Mouse (Mus musculus) testis, postnatal 14 days (tissue): ENCODE results near the gene Pparg.

Experiments used
- DNase-seq: peaks from one replicate; pipeline ENCODE4 v3.0.0; 2021; ENCODE audit warnings: low spot score

Gene Pparg

GRCm38 (mm10) chr6:115464661-115465060 lies 103.9 kb downstream of the Pparg start:
- DNase-seq = no peak

DNA sequence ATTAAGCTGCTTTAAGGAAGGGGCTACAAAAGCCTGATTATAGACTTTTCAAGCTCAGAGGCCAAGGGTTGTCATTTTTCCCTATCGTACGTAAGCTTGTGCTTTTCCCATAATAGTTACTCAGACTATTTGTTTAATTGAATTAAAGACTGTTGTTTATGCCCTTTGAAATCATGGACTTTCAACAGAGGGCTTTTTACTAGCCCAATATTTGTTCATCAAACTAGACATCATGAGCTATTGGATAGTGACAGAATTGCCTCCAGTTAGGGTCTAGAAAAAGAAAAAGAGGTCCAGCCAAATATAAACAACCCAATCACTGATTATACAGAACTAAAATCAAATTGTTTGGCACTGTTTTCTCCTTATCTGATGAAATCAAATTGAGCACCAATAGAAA lies 104.7 kb downstream of the Pparg start:
- no peak for DNase-seq

GRCm38 (mm10) chr6:115465876-115466275 lies 105.1 kb downstream of the Pparg start:
- DNase-seq = no peak

GRCm38 (mm10) chr6:115466601-115467000 lies 105.8 kb downstream of the Pparg start:
- DNase-seq = no peak

DNA sequence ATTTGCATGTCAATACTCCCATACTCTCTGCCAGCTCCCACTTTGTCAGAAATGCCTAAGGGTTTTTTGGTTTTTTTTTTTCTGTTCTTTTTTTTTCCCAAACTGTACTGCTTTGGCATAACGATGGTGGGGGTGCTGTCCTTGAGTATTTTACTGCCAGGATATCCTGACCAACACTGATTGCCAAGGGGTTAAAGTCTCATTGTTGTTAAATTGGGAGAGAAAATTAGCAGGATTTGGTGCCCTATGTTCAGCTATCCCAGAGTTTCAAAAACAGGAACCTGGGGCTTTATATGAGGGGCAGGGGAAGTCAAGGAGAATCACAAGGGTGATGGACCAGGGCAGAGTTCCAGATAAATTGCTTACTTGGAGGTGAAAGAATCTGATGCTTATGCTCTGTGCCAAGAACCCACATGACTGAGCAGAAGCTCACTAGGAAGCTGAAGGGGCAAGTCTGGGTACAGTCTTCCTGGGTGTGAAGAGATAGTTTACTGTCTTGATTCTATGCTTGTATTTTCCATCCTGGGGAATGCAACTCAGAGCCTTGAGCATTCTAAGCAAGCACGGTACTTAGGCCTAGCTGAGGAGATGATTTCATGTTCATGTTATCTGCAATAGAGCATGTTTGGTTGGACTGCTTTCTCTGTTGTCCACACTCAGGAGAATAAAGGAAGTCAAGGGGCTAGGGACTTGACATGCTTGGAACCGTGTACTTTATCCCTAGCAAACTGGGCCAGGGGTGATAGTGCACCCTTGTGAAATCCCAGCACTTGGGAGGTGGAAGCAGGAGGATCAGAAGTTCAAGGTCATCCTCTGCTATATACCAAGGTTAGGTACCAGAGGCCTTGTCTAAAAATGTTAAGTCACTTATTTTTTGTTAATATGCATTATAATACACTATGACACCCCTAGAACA lies 109.2 kb downstream of the Pparg start:
- DNase-seq = no peak

DNA sequence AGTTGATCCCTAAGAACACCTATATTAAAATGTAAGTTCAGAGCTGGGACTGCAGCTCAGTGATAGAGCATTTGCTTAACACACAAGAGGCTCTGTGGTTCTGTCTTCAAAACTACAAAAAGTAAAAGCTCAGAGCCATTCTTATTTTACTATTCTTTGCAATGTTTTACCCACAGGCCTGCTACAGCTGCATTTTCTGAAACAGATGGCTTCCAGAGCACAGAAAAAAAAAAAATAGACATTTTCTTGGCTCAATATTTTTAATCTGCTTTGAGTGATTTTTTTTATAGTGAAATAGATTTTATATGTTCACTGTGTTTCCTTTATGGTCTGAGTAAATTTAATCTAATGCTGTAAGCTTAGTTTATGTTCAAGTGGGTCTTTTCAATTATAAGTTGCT lies 111.2 kb downstream of the Pparg start:
- DNase-seq = no peak

DNA sequence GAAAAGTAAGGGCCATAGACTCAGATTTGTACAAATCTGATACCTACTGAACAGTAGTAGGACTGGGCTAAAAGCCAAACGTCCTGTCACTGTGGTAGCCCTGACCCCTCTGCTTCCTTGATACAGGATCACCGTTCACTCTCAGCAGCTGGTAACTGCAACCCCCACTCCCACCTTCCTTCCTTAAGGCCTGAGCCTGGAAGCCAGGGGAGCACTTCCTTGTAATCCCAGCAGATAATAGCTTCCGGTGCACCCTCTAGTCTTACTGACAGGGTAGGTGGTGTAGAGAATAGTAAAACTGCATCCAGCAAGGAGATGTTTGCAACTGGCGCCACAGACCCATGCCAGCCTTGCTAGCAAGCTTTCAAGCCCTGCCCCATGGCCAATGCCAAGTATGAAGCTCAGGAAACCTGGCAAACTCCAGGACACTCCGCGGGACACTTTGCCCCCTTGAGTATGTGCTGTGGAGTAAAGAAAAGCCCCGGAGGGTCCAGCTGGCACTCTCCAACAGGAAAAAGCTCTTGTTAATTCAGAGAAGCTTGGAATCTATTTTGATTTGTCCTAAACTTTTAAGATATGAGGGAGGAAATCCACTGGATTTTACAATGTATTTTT lies 116.4 kb downstream of the Pparg start:
- no peak for DNase-seq

DNA sequence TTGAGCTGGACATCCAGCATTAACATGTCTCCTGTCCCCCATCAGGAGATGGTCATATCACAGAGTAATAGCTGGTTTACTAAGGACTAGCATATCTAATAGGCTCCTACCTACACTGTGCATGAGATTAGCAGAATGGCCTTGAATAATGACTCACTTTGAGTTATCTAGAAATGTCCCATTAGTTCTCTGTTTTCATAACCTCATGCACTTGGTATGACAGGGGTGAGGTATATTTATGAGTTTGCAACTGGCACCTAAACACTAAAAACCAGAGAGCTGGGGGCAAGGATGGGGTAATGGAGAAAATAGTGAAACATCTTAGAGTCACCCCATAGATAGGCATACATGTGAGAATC lies 119.2 kb downstream of the Pparg start:
- DNase-seq = no peak

DNA sequence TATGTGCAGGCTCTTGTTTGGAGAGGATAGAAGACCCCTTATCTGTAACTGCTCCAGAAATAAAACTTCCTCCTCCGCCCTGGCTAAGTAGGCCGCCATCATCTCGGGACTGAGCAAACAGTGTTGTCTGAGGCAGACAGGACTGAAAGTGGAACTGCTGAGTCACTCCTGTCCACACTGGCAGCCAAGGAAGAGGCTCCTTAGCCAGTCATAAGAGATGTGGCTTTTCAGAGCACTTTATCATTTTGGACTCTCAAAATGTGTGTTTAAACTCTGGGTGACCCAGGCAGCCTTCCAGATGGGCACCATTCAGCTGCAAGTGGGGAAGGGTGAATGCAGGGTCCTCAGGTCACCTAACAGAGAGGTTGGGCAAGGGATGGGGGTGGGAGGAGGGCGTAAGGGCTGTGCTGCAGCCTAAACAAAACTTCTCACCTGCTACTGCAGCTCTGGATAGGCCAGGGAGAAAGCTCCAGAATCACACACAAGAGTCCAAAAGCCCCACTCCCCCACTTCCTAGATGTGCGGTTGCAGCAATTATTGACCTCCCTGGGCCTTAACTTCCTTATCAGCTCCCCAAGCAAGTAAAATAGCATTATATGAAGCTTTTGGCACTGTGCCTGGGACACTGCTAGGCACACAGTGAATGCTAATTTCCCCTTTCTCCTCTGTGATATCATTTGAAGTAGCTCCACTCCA lies 119.7 kb downstream of the Pparg start:
- no peak for DNase-seq

DNA sequence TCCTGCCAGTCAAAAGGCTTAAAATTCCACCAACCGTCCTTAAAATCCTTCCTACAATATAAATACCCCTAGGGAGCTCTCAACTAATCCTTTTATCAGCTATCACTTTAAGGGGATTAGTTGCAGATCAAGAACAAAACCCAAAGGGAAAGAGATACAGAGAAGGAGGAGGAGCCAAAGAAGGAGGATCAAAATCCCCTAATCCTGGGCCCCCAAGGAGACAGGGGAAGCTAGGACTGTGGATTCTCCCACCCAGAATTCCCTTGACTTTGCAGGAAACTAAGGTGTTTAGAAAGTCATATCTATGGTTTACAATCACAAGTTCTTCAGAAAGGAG lies 120.2 kb downstream of the Pparg start:
- no peak for DNase-seq

- no peak for DNase-seq
These were observed 120.9 kb downstream of the Pparg start for GRCm38 (mm10) chr6:115481603-115482002.

- no peak for DNase-seq
These were observed 124.9 kb downstream of the Pparg start for GRCm38 (mm10) chr6:115485635-115486034.

DNA sequence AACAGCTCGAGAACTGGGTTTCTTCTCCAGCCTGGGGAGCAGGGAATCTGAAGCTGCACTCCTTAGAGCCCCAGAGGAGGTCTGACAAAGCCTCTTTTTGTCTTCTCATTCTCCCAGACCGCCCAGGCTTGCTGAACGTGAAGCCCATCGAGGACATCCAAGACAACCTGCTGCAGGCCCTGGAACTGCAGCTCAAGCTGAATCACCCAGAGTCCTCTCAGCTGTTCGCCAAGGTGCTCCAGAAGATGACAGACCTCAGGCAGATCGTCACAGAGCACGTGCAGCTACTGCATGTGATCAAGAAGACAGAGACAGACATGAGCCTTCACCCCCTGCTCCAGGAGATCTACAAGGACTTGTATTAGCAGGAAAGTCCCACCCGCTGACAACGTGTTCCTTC lies 129.1 kb downstream of the Pparg start:
- DNase-seq = no peak

GRCm38 (mm10) chr6:115492952-115493613 lies 132.3 kb downstream of the Pparg start:
- DNase-seq = no peak

DNA sequence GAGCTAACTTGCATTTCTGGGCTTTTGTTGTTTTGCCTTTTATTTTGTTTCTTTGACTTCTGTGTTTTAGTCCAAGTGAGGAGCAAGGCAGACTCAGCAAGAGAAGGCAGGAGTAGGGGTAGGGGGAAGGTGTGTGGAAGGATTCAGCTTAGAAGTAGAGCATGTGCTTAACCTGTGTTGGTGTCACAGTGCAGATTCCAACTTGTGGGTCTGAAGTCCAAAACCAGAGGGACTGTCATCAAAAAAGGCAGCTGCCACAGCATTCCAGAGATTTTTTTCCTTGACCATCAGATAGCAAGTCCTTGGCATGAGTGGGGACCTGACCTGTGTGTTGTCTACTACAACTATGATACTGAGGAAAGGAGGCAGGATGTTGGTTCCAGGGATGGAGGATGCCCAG lies 133.1 kb downstream of the Pparg start:
- no peak for DNase-seq

DNA sequence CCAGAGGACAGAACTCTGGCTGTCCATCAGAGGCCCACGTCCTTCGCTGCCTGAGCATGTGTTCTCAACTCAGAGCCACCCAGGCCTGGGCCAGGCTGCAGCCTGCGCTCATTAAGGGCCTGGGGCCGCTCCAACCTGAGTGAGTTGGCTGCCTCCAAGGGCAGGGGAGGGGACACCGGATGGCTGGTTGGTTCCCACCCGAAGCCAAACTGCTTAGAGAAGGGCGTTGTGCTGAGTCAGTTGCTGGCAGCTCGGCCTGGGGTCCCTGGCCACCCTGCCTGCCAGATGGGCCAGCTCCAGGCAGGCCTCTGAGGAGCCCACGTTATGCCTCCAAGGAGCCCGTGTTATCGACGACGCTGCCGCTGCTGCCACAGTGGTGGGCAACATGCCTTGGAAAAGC lies 138.8 kb downstream of the Pparg start:
- peak; percentile 54 for DNase-seq

DNA sequence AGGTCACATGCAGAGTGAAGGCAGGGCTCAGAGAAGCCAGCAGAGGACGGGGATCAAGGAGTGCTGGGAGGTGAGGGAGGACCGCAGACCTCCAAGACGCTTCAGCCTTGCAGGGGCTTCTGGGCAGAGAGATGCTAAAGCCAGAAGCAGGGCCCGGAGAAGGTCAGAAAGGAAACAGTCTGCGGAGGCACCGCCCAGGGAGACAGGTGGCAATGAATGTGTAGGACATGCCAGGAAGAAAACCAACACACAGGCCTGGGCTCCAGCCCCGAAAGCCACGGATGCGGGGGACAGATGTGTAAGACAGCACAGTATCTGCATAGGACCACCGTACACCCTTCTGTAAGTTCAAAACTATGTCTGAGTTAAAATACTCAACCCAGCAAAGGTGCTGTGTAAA lies 139.5 kb downstream of the Pparg start:
- DNase-seq = no peak

DNA sequence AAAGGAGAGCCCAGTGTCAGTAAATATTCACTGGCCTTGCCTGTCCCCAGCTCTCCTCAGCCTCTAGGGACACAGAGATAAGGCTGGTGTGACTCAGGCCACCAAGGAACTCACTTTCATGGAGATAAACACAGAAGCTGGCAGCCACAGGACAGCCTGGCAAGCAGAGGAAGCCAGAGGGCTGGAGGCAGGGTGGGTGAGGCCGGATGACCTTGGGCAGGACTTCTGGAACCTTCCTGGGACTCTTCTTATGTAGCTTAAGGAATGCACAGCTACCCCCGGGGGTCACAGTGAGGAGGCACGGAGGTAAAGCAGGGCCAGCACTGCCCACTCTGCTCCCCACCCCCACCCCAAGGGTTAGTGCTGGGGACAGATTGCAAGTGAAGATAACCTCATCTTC lies 140.4 kb downstream of the Pparg start:
- DNase-seq = peak; percentile 61

- no peak for DNase-seq
These were observed 142.3 kb downstream of the Pparg start for GRCm38 (mm10) chr6:115503038-115503437.

GRCm38 (mm10) chr6:115503549-115504159 lies 142.9 kb downstream of the Pparg start:
- DNase-seq = no peak

DNA sequence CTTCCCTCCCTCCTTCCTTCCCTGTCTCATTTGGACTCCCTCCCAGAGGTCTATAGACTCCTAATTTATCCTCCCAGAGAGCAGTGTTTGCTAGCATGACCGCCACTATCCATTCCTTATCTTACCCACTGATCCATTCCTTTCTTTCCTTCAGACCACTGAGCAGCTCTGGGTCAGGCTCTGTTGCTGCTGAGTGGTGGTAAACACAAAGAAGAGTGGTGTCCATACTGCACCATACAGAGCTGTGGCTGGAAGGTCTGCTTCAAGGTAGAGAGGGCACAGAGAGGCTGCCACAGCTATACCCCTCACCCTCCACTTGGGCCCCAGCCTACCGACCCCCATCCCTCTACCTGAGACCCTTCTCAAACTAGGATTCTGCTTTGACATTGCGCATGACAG lies 143.4 kb downstream of the Pparg start:
- DNase-seq = no peak

GRCm38 (mm10) chr6:115504915-115505314 lies 144.2 kb downstream of the Pparg start:
- no peak for DNase-seq
